Comparison of ENCODE assay signal across 11 mouse cellular contexts in genomic region chr9:110466179-110466578, GRCm38 (mm10). TPM values are rescaled to one million over a fixed set of nuclear protein-coding genes. Genes with fewer than 3 reads are reported as not detected.
DNase-seq lines count a peak whose midpoint lies in the region; ATAC-seq and TF ChIP-seq lines count a peak whose summit lies in the region.
"Had no signal": no experiment of that assay in that cellular context is flagged by ENCODE, and none has a peak within 500 bp of the region (broad histone marks: within the 10 kb centered on the region; RNA-seq: fewer than 3 reads in every experiment).

No protein-coding gene starts in this region.

- no peak overlapping the region for H3K9ac ChIP-seq in heart, postnatal 0 days (replicated peaks; ENCODE audit: low read depth, low read length)
- H3K9ac ChIP-seq: forebrain, embryonic 13.5 days had no signal

- no peaks in the 10 kb centered on the region for H3K27me3 ChIP-seq in heart, postnatal 0 days (ENCODE audit: control insufficient read depth, insufficient read depth, low read length)
- H3K27me3 ChIP-seq: forebrain, embryonic 13.5 days had no signal

- H3K4me2 ChIP-seq in heart, postnatal 0 days (ENCODE audit: low read depth, low read length) = no peak overlapping the region
- H3K4me2 ChIP-seq: forebrain, embryonic 13.5 days had no signal

- no peak overlapping the region for H3K27ac ChIP-seq in heart, postnatal 0 days (ENCODE audit: low read depth)
- H3K27ac ChIP-seq: forebrain, embryonic 13.5 days had no signal

- 91% methylated on average over 3 of the region's 3 CpGs for WGBS in heart, postnatal 0 days

- no peak for TF ChIP-seq EP300 in heart, postnatal 0 days (IDR thresholded peaks at IDR 0.05; ENCODE audit: low read depth)

- H3K9me3 ChIP-seq in heart, postnatal 0 days (replicated peaks; ENCODE audit: control insufficient read depth, low read length) = no peaks in the 10 kb centered on the region
- H3K9me3 ChIP-seq: forebrain, embryonic 13.5 days had no signal

- intact Hi-C loops in heart, postnatal 25 days (cut with DNase I) = no loop called here

- ATAC-seq in heart, postnatal 0 days (ENCODE audit: insufficient read depth, low read depth) = no peak
- peak; percentile 66 for ATAC-seq in megakaryocyte progenitor cell, adult 5-6 weeks (replicated peaks; ENCODE audit: poor library complexity)
- ATAC-seq: forebrain, embryonic 13.5 days had no signal

- H3K4me3 ChIP-seq in heart, postnatal 0 days (ENCODE audit: low read depth, low read length) = no peak overlapping the region
- H3K4me3 ChIP-seq: forebrain, embryonic 13.5 days had no signal

- H3K4me1 ChIP-seq in heart, postnatal 0 days (ENCODE audit: control insufficient read depth, insufficient read depth) = no peaks in the 10 kb centered on the region
- H3K4me1 ChIP-seq: forebrain, embryonic 13.5 days had no signal

- no peaks in the 10 kb centered on the region for H3K36me3 ChIP-seq in heart, postnatal 0 days (replicated peaks; ENCODE audit: control insufficient read depth, insufficient read depth, low read length)

- peak; percentile 34 for TF ChIP-seq CTCF in heart, postnatal 0 days (IDR thresholded peaks at IDR 0.05; ENCODE audit: low read depth)

- DNase-seq in heart, postnatal 0 days (ENCODE audit: low spot score) = no peak
- no peak for DNase-seq in heart, postnatal 25 days (ENCODE audit: low spot score)
- DNase-seq in 3T3-L1 (ENCODE audit: low read depth, low spot score) (peak; percentile 37), R1 (ENCODE audit: low read depth, low spot score) (peak; percentile 32)
- no peak for DNase-seq in cerebellum, adult 18-20 months
- no peak for DNase-seq in ovary, postnatal 10 days (ENCODE audit: low spot score)
- DNase-seq in left cerebral cortex, adult 8-10 months (ENCODE audit: low spot score in 2 of 2) = no peak
- DNase-seq: right cerebral cortex, postnatal 25 days had no signal

RNA-seq across cellular contexts. Expression of gene Klhl18, which starts 10.3 kb away (rescaled TPM):
- 4.9 and 6.6 TPM in 2 replicates for total RNA-seq in heart, postnatal 0 days (2014; rRNA removed; ENCODE audit: low replicate concordance)
- 4.2 and 4.3 TPM in 2 replicates for polyA plus RNA-seq in heart, postnatal 0 days (2015; fragmentation: Nextera tagmentation; extraction: Ambion mirVana)
- total RNA-seq in heart, postnatal 25 days (2021) = 10 to 100 TPM; 11.1 to 15.0 TPM
- total RNA-seq in megakaryocyte progenitor cell, adult 5-6 weeks (2015) = 11.1 and 11.5 TPM in 2 replicates
- 8.4 and 11.4 TPM in 2 replicates for total RNA-seq in megakaryocyte progenitor cell, adult 5-6 weeks (2017)
- 10 to 100 TPM; 23.2 to 28.2 (median 24.7) TPM for total RNA-seq in left cerebral cortex, adult 8-10 months (2022)

RNA-seq across cellular contexts. Expression of gene Kif9, which starts 10.6 kb away (rescaled TPM):
- 0.70 TPM in 1 of 2 replicates, not detected in the other for total RNA-seq in heart, postnatal 0 days (2014; rRNA removed; ENCODE audit: low replicate concordance)
- 0.29 and 0.37 TPM in 2 replicates for polyA plus RNA-seq in heart, postnatal 0 days (2015; fragmentation: Nextera tagmentation; extraction: Ambion mirVana)
- under 1 TPM; 0.13 to 0.25 TPM for total RNA-seq in heart, postnatal 25 days (2021)
- total RNA-seq in megakaryocyte progenitor cell, adult 5-6 weeks (2015) = 0.77 and 1.4 TPM in 2 replicates
- 0.87 and 1.7 TPM in 2 replicates for total RNA-seq in megakaryocyte progenitor cell, adult 5-6 weeks (2017)
- 1 to 10 TPM; 4.5 to 6.2 (median 5.2) TPM for total RNA-seq in left cerebral cortex, adult 8-10 months (2022)

RNA-seq across cellular contexts. Expression of gene Ngp, which starts 46.6 kb away (rescaled TPM):
- total RNA-seq in heart, postnatal 0 days (2014; rRNA removed; ENCODE audit: low replicate concordance) = 1.8 and 2.6 TPM in 2 replicates
- polyA plus RNA-seq in heart, postnatal 0 days (2015; fragmentation: Nextera tagmentation; extraction: Ambion mirVana) = 1.8 and 2.4 TPM in 2 replicates
- total RNA-seq in heart, postnatal 25 days (2021) = not detected
- total RNA-seq in megakaryocyte progenitor cell, adult 5-6 weeks (2015) = 1,024 and 1,594 TPM in 2 replicates
- 354 and 557 TPM in 2 replicates for total RNA-seq in megakaryocyte progenitor cell, adult 5-6 weeks (2017)
- total RNA-seq in left cerebral cortex, adult 8-10 months (2022) = under 1 TPM in 2 of 4 experiments, not detected in 2; 0.30 to 0.50 TPM
- total RNA-seq: left cerebral cortex, postnatal 10 days had no signal

RNA-seq across cellular contexts. Expression of gene Ptpn23, which starts 58.2 kb away (rescaled TPM):
- total RNA-seq in heart, postnatal 0 days (2014; rRNA removed; ENCODE audit: low replicate concordance) = 7.3 and 16.4 TPM in 2 replicates
- polyA plus RNA-seq in heart, postnatal 0 days (2015; fragmentation: Nextera tagmentation; extraction: Ambion mirVana) = 6.7 TPM in 2 replicates
- total RNA-seq in heart, postnatal 25 days (2021) = 10 to 100 TPM; 13.6 to 16.0 TPM
- total RNA-seq in megakaryocyte progenitor cell, adult 5-6 weeks (2015) = 8.6 and 13.0 TPM in 2 replicates
- 1.5 and 4.0 TPM in 2 replicates for total RNA-seq in megakaryocyte progenitor cell, adult 5-6 weeks (2017)
- total RNA-seq in left cerebral cortex, adult 8-10 months (2022) = 10 to 100 TPM; 48.3 to 55.0 (median 50.0) TPM

Comparison
In these comparisons a context has a peak if more than half of its experiments do, and no peak if none do; other contexts are left out.
1. DNase-seq: peak in 3T3-L1 (single experiment) and R1 (single experiment); none in heart, postnatal 0 days (single experiment), heart, postnatal 25 days (single experiment), cerebellum, adult 18-20 months (0 of 2), ovary, postnatal 10 days (single experiment) and left cerebral cortex, adult 8-10 months (0 of 2).
2. RNA of gene Ngp, which starts 46.6 kb away (total RNA-seq): 354 to 1,594 TPM in megakaryocyte progenitor cell, adult 5-6 weeks; 1.8 to 2.6 TPM in heart, postnatal 0 days, 0.30 to 0.50 TPM in left cerebral cortex, adult 8-10 months and not detected in heart, postnatal 25 days; every median in the first group is over 10 times any median in the second.